Mouse (Mus musculus) embryonic facial prominence, embryonic 13.5 days (tissue): ENCODE results near the gene Trpv2. TPM values are rescaled to one million over a fixed set of nuclear protein-coding genes. Genes with fewer than 3 reads are reported as not detected.
"Not testable (repeated sequence)": the region's sequence is repeated elsewhere in the genome, so short reads cannot be mapped to it uniquely, and the experiment has no call there.

Experiments
- ATAC-seq: fragments of 200-750 bp; cut with Nextera tagmentation; 2 replicates; pipeline ENCODE4 v1.8.0; 2017; ENCODE audit warnings: low read depth; ENCODE audit not compliant: insufficient number of reproducible peaks, insufficient read depth, low FRiP score, low TSS enrichment
- H3K27ac ChIP-seq: fragments of 300-500 bp; sonication (generic); 2 replicates; pipeline ENCODE4 v1.5.1; 2015; ENCODE audit warnings: moderate library complexity, mild to moderate bottlenecking, inconsistent platforms
- H3K27me3 ChIP-seq: fragments of 300-500 bp; sonication (generic); 2 replicates; pipeline ENCODE4 v1.6.1; 2015; ENCODE audit warnings: mild to moderate bottlenecking, inconsistent platforms
- H3K36me3 ChIP-seq: fragments of 300-500 bp; sonication (generic); 2 replicates; pipeline ENCODE4 v1.6.1; 2015; ENCODE audit warnings: mild to moderate bottlenecking, inconsistent platforms
- H3K4me1 ChIP-seq: fragments of 300-500 bp; sonication (generic); 2 replicates; pipeline ENCODE4 v1.6.1; 2015; ENCODE audit warnings: inconsistent platforms
- H3K4me2 ChIP-seq: fragments of 300-500 bp; sonication (generic); 2 replicates; pipeline ENCODE4 v1.6.1; 2015; ENCODE audit warnings: moderate library complexity, mild to moderate bottlenecking, inconsistent platforms
- H3K4me3 ChIP-seq: fragments of 300-500 bp; sonication (generic); 2 replicates; pipeline ENCODE4 v1.5.1; 2015; ENCODE audit warnings: mild to moderate bottlenecking, inconsistent platforms
- H3K9ac ChIP-seq: fragments of 300-500 bp; sonication (generic); 2 replicates; pipeline ENCODE4 v1.6.1; 2015; ENCODE audit warnings: mild to moderate bottlenecking, inconsistent platforms
- H3K9me3 ChIP-seq: fragments of 300-500 bp; sonication (generic); 2 replicates; pipeline ENCODE4 v1.6.1; 2016; ENCODE audit warnings: inconsistent platforms
- WGBS: fragments of 180-500 bp; shearing (Covaris S2); methylation state at CpG from one replicate; pipeline ENCODE4 v1.1.7; 2015; ENCODE audit warnings: mixed read lengths; 5-methylcytosine and 5-hydroxymethylcytosine counted together
- polyA plus RNA-seq: library from polyadenylated mRNA; unstranded; fragments of >200 nt; fragmentation: Nextera tagmentation; extraction: Ambion mirVana; gene quantifications from 2 replicates; pipeline ENCODE4 v1.2.1, GENCODE M21; 2015

The Trpv2 gene
- polyA plus RNA-seq, 1 experiment from 2014 or later, result 3.0 TPM

- Histone ChIP-seq H3K27me3 (no peaks in the 10 kb centered on the region), H3K4me1 (peaks cover 75% of the 10 kb centered on the region), H3K9ac (peak overlapping the region; percentile 87), H3K36me3 (no peaks in the 10 kb centered on the region), H3K9me3 (no peaks in the 10 kb centered on the region), H3K4me3 (peak overlapping the region; percentile 79), H3K27ac (peak overlapping the region; percentile 93), H3K4me2 (peak overlapping the region; percentile 92)
- WGBS, result 15% methylated on average over 8 of the region's 8 CpGs
- ATAC-seq, result no peak
Observed at GRCm38 (mm10) chr11:62645732-62646494, 71.6 kb downstream of the Trpv2 start.

- H3K27me3 ChIP-seq, result no peaks in the 10 kb centered on the region
- H3K9ac ChIP-seq, result peak overlapping the region; percentile 87; the same call in 1 of the 2 replicates
Observed at GRCm38 (mm10) chr11:62646495-62646843, 72.2 kb downstream of the Trpv2 start.

DNA sequence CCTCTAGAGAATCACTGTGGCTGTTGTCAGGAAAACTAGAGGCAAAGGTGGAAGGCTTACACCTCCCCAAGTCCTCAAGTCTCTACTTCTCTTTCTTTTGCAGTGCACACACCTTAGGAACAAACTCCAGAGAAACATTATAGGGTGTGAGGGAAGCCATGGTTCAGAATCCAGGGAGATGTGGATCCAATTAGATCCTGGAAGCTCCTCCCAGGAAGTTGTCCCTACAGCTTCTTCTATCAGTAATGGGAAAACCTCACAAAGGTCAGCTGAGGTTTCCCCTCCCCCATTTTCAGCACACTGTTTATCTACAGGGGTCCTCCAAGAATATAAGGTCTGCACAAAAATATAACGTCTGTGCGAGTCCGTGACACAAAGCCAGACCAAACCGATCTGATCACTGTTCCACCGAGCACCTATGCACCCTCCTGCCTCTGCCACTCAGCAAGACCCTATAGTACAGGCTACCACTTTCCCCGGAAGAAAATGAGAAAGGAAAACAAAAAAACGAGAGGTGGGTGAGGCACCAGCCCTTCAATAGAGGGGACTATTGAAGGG is 72.8 kb downstream of the Trpv2 start:
- Histone ChIP-seq H3K4me1 (peaks cover 73% of the 10 kb centered on the region), H3K9ac (peak overlapping the region; percentile 87), H3K4me2 (peak overlapping the region; percentile 92), H3K27me3 (no peaks in the 10 kb centered on the region), H3K9me3 (no peaks in the 10 kb centered on the region), H3K27ac (peak overlapping the region; percentile 93), H3K4me3 (peak overlapping the region; percentile 79), H3K36me3 (peaks cover 7% of the 10 kb centered on the region; the same call in 1 of the 2 replicates)
- 37% methylated on average over 7 of the region's 7 CpGs for WGBS
- ATAC-seq, result no peak

More at GRCm38 (mm10) chr11:62646495-62646843, 72.2 kb downstream of the Trpv2 start:
- Histone ChIP-seq H3K9me3 (no peaks in the 10 kb centered on the region), H3K4me2 (peak overlapping the region; percentile 92), H3K27ac (peak overlapping the region; percentile 93), H3K4me3 (peak overlapping the region; percentile 79), H3K36me3 (peaks cover 2% of the 10 kb centered on the region; the same call in 1 of the 2 replicates), H3K4me1 (peaks cover 76% of the 10 kb centered on the region)
- no peak for ATAC-seq
- 10% methylated on average over 4 of the region's 4 CpGs for WGBS

- peaks cover 64% of the 10 kb centered on the region for H3K4me1 ChIP-seq
Observed at GRCm38 (mm10) chr11:62647661-62648590, 73.6 kb downstream of the Trpv2 start, which contains the start of gene Lrrc75a. Gene Lrrc75a (minus strand): TSS chr11:62648523.

DNA sequence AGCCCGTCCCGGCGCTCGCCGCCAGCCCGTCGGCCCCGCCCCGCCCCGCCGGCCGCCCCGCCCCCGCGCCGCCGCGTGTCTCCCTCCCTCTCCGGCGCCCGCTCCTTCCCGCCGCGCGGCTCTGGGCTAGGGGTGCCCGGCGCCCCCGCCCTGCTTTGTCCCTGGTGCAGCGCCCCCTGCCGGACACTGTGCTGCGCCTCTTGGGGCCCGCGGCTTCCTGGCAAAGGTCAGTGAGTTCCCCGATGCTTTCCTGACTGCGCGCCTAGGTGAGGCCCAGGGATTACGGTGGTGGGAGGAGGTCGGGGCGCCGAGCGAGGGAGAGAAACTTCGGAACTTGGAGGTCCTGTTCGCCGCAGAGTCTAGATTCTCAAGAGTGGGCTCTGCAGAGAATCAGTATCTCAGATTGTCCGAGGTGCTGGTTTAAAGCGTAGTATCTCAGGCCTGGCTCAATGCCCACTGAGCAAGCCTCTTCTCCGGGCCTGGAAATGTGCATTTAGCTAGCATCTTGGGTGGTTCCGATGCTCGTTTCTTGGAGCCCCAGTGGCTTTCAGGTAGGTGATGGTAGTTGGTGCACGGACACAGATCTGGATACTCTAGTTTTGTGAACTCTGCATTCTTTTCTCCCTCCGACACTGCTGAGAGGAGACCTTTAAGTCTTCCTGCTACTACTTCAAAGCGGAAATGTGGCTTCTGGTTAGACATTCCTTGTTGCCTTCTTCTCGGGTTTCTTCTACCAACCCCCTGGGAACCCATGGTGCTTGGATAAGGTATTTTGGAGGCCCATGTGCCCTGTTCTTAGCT is 74.5 kb downstream of the Trpv2 start, which contains the start of gene Mmgt2:
Mmgt2 (plus strand) TSS at position 74 of the 801 bp plus-strand sequence.
- H3K27ac ChIP-seq, result peak within 1 kb of the TSS; percentile 93
- peaks cover 55% of the 10 kb centered on the region for H3K4me1 ChIP-seq
- no peaks in the 10 kb centered on the region for H3K27me3 ChIP-seq
- H3K36me3 ChIP-seq, result peaks cover 20% of the 10 kb centered on the region
- H3K4me3 ChIP-seq, result peak within 1 kb of the TSS; percentile 79
- ATAC-seq, result peak; percentile 89
- peak within 1 kb of the TSS; percentile 92 for H3K4me2 ChIP-seq
- WGBS, result under 1% methylated on average over 39 of the region's 53 CpGs
- H3K9ac ChIP-seq, result peak within 1 kb of the TSS; percentile 87
- no peaks in the 10 kb centered on the region for H3K9me3 ChIP-seq

More at GRCm38 (mm10) chr11:62647661-62648590, 73.6 kb downstream of the Trpv2 start, which contains the start of gene Lrrc75a:
- Histone ChIP-seq H3K9me3 (no peaks in the 10 kb centered on the region), H3K4me2 (peak within 1 kb of the TSS; percentile 92), H3K36me3 (peaks cover 13% of the 10 kb centered on the region), H3K4me3 (peak within 1 kb of the TSS; percentile 79), H3K9ac (peak within 1 kb of the TSS; percentile 87), H3K27me3 (no peaks in the 10 kb centered on the region), H3K27ac (peak within 1 kb of the TSS; percentile 93)
- WGBS, result under 1% methylated on average over 62 of the region's 86 CpGs
- ATAC-seq, result peak; percentile 33

DNA sequence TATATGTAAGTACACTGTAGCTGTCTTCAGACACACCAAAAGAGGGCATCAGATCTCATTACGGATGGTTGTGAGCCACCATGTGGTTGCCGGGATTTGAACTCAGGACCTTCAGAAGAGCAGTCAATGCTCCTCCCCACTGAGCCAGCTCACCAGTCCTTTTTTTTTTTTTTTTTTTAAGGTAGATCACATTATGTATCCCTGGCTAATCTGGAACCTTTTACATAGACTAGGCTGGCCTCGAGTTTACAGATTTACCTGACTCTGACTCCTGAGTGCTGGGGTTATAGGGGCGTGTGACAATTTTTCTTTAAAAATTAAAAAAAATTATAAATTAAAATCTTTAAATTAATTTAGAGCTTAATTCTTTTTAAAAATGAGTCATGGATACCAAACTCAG is 75.5 kb downstream of the Trpv2 start:
- Histone ChIP-seq H3K4me3 (peak overlapping the region; percentile 79), H3K36me3 (peaks cover 30% of the 10 kb centered on the region), H3K4me1 (peaks cover 45% of the 10 kb centered on the region), H3K4me2 (peak overlapping the region; percentile 92)
- H3K9me3 ChIP-seq, H3K9ac ChIP-seq, H3K27me3 ChIP-seq, H3K27ac ChIP-seq, ATAC-seq: not testable (repeated sequence)
- WGBS, result 72% methylated on average over 4 of the region's 4 CpGs

Other genes starting within 250 kb of the Trpv2 start
- 8.4 and 9.6 TPM in 2 replicates for gene Pigl, start 116.0 kb upstream of the Trpv2 start, polyA plus RNA-seq
- gene Ncor1, start 115.9 kb upstream of the Trpv2 start, polyA plus RNA-seq, result 161 and 181 TPM in 2 replicates
- 35.9 and 41.1 TPM in 2 replicates for gene Cenpv, start 35.2 kb upstream of the Trpv2 start, polyA plus RNA-seq
- 3,261 and 3,547 TPM in 2 replicates for gene Ubb, start 23.3 kb upstream of the Trpv2 start, polyA plus RNA-seq
- gene Lrrc75a, start 74.0 kb downstream of the Trpv2 start, polyA plus RNA-seq, result 14.0 and 18.4 TPM in 2 replicates
- gene Mmgt2, start 74.2 kb downstream of the Trpv2 start, polyA plus RNA-seq, result 60.4 and 64.0 TPM in 2 replicates
- 13.5 and 14.4 TPM in 2 replicates for gene Zfp287, start 157.4 kb downstream of the Trpv2 start, polyA plus RNA-seq
- gene Gm10428, start 178.6 kb downstream of the Trpv2 start, polyA plus RNA-seq, result not detected in 2 replicates
- 38.4 and 39.8 TPM in 2 replicates for gene Zfp286, start 215.0 kb downstream of the Trpv2 start, polyA plus RNA-seq
- gene Trim16, start 245.7 kb downstream of the Trpv2 start, polyA plus RNA-seq, result 19.9 and 20.7 TPM in 2 replicates